Mouse (Mus musculus) layer of hippocampus, adult 9-11 months (tissue): ENCODE measurements at regions not wholly inside any gene's neighbourhood (a gene's known extent, or its start where the extent isn't known, plus 50 kb on each side); places are given as distances from the start of the nearest gene placed in this dataset.
"Not testable (repeated sequence)": the region's sequence is repeated elsewhere in the genome, so short reads cannot be mapped to it uniquely, and the experiment has no call there.

ENCODE experiments used
- DNase-seq: peaks from one replicate; pipeline ENCODE4 v3.0.0; 2022

DNA sequence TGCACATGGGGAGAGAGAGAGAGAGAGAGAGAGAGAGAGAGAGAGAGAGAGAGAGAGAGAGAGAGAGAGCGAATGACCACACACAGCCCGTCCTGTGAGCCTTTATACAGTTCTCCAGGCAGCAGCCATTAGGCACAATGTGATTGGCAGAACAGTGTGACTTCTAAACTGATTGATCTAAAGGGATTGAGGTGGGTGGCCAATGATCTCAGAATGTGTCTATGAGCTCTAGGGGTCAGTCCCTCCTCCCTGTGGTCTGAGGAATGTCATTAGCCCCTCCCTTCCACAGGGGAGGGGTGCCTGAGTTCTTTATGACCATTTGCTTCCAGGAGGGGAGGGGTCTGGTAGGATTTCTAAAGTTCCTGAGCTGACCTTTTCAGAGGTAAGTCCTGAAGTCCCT lies 62.1 kb downstream of the Duxbl3 start:
- not testable (repeated sequence) for DNase-seq

GRCm38 (mm10) chr14:26320736-26321135 lies 63.0 kb downstream of the Duxbl3 start:
- DNase-seq = no peak

DNA sequence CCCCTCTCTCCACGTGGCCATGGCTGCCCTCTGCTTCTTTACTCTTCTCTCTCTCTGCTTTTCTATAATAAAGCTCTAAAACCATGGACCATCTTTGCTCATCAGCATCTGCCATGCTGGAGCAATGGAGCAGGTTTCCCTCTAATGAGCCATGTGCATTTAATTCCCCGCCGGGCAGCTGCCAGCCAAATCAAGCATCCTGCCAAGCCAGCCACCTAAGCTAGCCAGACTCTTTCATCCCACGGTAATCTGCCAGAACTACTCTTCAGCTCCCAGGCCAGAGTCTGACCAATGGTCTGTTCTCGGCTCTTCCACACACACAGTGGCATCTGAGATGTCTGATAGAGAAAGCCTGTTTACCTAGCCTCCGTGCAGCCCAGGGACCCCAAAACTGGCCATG lies 70.8 kb downstream of the Duxbl3 start:
- peak; percentile 2 for DNase-seq

GRCm38 (mm10) chr14:26341111-26341510 lies 83.3 kb downstream of the Duxbl3 start:
- DNase-seq = no peak

- DNase-seq = no peak
These were observed 87.5 kb downstream of the Duxbl3 start for GRCm38 (mm10) chr14:26345227-26345626.

GRCm38 (mm10) chr14:26347296-26347695 lies 89.5 kb downstream of the Duxbl3 start:
- no peak for DNase-seq

DNA sequence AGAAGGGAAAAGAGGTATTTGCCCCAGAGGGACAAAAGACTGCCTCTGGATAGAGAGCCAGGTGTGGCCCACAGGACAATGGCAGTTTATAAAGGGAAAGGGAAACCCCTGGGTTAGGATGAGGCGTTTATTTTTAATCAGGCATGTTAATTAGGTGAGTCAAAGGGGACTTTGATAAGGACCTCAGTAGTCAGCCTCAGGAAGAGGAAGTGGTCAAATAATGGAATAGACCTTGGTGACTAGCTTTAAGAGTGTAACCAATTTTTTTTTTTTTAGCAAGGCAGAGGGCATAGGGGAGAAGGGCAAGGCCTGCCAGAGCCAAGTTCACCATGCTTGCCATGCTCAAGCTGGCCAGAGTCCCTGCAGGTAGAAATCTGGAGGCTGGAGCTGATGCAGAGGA lies 95.2 kb downstream of the Duxbl3 start:
- DNase-seq = no peak

GRCm38 (mm10) chr14:26357242-26357641 lies 99.5 kb downstream of the Duxbl3 start:
- DNase-seq = no peak

DNA sequence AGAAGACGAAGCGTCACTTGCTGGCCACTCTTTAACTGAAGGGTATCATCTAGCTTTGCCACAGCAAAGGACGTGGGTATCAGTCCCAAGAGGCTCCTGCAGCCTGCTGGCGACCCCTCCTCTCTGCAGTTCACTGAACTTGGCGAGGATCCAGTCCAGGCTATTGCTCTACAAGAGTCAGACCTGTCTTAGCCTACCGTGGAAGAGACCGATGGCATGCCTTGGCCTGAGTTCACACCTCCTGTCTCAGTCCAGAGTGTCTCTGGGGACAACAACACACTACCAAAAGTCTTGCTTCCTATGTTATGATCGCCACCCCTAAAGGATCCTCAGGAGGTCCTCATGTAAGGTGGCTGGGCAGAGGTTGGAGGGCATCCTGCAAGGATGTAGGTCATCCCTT lies 100.2 kb downstream of the Duxbl3 start:
- DNase-seq = no peak

DNA sequence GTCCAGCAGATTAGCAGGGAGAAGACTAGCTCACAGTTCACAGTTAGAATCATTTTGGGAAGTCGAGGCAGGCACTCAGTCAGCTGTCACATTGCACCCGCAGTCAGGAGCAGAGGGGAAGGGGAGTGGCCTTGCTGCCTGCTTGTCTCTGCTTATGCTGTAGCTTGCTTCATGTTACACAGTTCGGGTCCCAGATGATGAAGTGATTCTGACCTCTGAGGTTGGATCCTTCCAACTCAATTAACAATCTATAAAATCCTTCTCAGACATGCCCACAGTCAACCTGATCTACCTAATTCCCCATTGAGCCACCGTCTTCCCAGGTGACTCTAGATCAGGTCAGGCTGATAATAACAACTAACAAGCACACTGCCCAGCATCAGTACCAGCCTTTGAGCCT lies 102.3 kb downstream of the Duxbl3 start:
- no peak for DNase-seq

GRCm38 (mm10) chr14:26361206-26361605 lies 103.4 kb downstream of the Duxbl3 start:
- no peak for DNase-seq
